Mouse (Mus musculus) forebrain, embryonic 10.5 days (tissue): Measurements from ENCODE around the gene Ubr3. TPM values are rescaled to one million over a fixed set of nuclear protein-coding genes. Genes with fewer than 3 reads are reported as not detected.
"Not testable (repeated sequence)": the region's sequence is repeated elsewhere in the genome, so short reads cannot be mapped to it uniquely, and the experiment has no call there.

Experiments used
- DNase-seq: peaks from one replicate; pipeline ENCODE4 v3.0.0-alpha.2; 2017; ENCODE audit warnings: low spot score; ENCODE audit errors: extremely low spot score
- H3K27ac ChIP-seq: fragments of 300-500 bp; sonication (generic); 2 replicates; pipeline ENCODE4 v1.5.1; 2016; ENCODE audit warnings: mild to moderate bottlenecking
- H3K27me3 ChIP-seq: fragments of 300-500 bp; sonication (generic); 2 replicates; pipeline ENCODE4 v1.6.1; 2016; ENCODE audit warnings: mild to moderate bottlenecking; ENCODE audit not compliant: poor library complexity, severe bottlenecking
- H3K36me3 ChIP-seq: fragments of 300-500 bp; sonication (generic); replicated peaks from 2 replicates; pipeline ENCODE4 v1.6.1; 2016; ENCODE audit warnings: mild to moderate bottlenecking, moderate library complexity
- H3K4me1 ChIP-seq: fragments of 300-500 bp; sonication (generic); 2 replicates; pipeline ENCODE4 v1.6.1; 2016
- H3K4me3 ChIP-seq: fragments of 300-500 bp; sonication (generic); 2 replicates; pipeline ENCODE4 v1.5.1; 2016; ENCODE audit warnings: mild to moderate bottlenecking, moderate library complexity
- H3K9me3 ChIP-seq: fragments of 300-500 bp; sonication (generic); 2 replicates; pipeline ENCODE4 v1.6.1; 2016; ENCODE audit warnings: mild to moderate bottlenecking, moderate library complexity
- WGBS: fragments of 180-500 bp; shearing (Covaris S2); methylation state at CpG from one replicate; pipeline ENCODE4 v1.1.7; 2016; 5-methylcytosine and 5-hydroxymethylcytosine counted together
- polyA plus RNA-seq: library from polyadenylated mRNA; unstranded; fragments of >200 nt; fragmentation: Nextera tagmentation; extraction: Ambion mirVana; gene quantifications from 2 replicates; pipeline ENCODE4 v1.2.1, GENCODE M21; 2016

Gene Ubr3
- polyA plus RNA-seq, 1 experiment from 2014 or later = 11.8 TPM

- peaks cover 19% of the 10 kb centered on the region for H3K4me1 ChIP-seq
- H3K27me3 ChIP-seq = no peaks in the 10 kb centered on the region
- 73% methylated on average over 2 of the region's 2 CpGs for WGBS
- H3K9me3 ChIP-seq = no peaks in the 10 kb centered on the region
- H3K36me3 ChIP-seq = no peaks in the 10 kb centered on the region
- DNase-seq = no peak
- no peak overlapping the region for H3K27ac ChIP-seq
- H3K4me3 ChIP-seq = no peak overlapping the region
Measured at GRCm38 (mm10) chr2:69888957-69889356, 8.1 kb upstream of the Ubr3 start.

- Histone ChIP-seq H3K9me3 (no peaks in the 10 kb centered on the region), H3K4me1 (peaks cover 1% of the 10 kb centered on the region), H3K27me3 (no peaks in the 10 kb centered on the region), H3K4me3 (no peak overlapping the region), H3K27ac (no peak overlapping the region), H3K36me3 (no peaks in the 10 kb centered on the region)
- no peak for DNase-seq
- whole genome bisulfite sequencing = 73% methylated on average over 7 of the region's 7 CpGs
Measured at GRCm38 (mm10) chr2:69890843-69891242, 6.2 kb upstream of the Ubr3 start.

GRCm38 (mm10) chr2:69893145-69893544 is 3.9 kb upstream of the Ubr3 start:
- Histone ChIP-seq H3K4me1 (peaks cover 7% of the 10 kb centered on the region), H3K9me3 (no peaks in the 10 kb centered on the region), H3K27ac (no peak overlapping the region), H3K4me3 (no peak overlapping the region), H3K27me3 (no peaks in the 10 kb centered on the region), H3K36me3 (no peaks in the 10 kb centered on the region)
- WGBS = 98% methylated on average over 1 of the region's 1 CpGs
- DNase-seq = no peak

GRCm38 (mm10) chr2:69893891-69894290 is 3.2 kb upstream of the Ubr3 start:
- no peaks in the 10 kb centered on the region for H3K36me3 ChIP-seq
- H3K4me3 ChIP-seq = no peak overlapping the region
- DNase-seq = no peak
- H3K27me3 ChIP-seq = no peaks in the 10 kb centered on the region
- H3K27ac ChIP-seq = no peak overlapping the region
- 91% methylated on average over 5 of the region's 5 CpGs for WGBS
- H3K4me1 ChIP-seq = peaks cover 14% of the 10 kb centered on the region
- H3K9me3 ChIP-seq = no peaks in the 10 kb centered on the region

- Histone ChIP-seq H3K27me3 (no peaks in the 10 kb centered on the region), H3K36me3 (peaks cover 3% of the 10 kb centered on the region), H3K4me1 (peaks cover 21% of the 10 kb centered on the region), H3K9me3 (no peaks in the 10 kb centered on the region), H3K4me3 (no peak overlapping the region), H3K27ac (no peak overlapping the region)
- 57% methylated on average over 14 of the region's 14 CpGs for WGBS
- DNase-seq = no peak
Measured at GRCm38 (mm10) chr2:69895502-69896223, 1.4 kb upstream of the Ubr3 start.

- no peaks in the 10 kb centered on the region for H3K27me3 ChIP-seq
- peaks cover 21% of the 10 kb centered on the region for H3K4me1 ChIP-seq
- no peak overlapping the region for H3K4me3 ChIP-seq
- 93% methylated on average over 4 of the region's 4 CpGs for WGBS
- DNase-seq = no peak
- no peaks in the 10 kb centered on the region for H3K9me3 ChIP-seq
- no peak overlapping the region for H3K27ac ChIP-seq
- H3K36me3 ChIP-seq = peaks cover 8% of the 10 kb centered on the region
Measured at GRCm38 (mm10) chr2:69896224-69896581, 843 bp upstream of the Ubr3 start.

GRCm38 (mm10) chr2:69897618-69898575 is 851 bp downstream of the Ubr3 start:
- Histone ChIP-seq H3K4me1 (peaks cover 21% of the 10 kb centered on the region), H3K36me3 (peaks cover 21% of the 10 kb centered on the region), H3K27ac (peak overlapping the region; percentile 98), H3K27me3 (no peaks in the 10 kb centered on the region), H3K4me3 (peak overlapping the region; percentile 97), H3K9me3 (no peaks in the 10 kb centered on the region)
- WGBS = under 1% methylated on average over 55 of the region's 55 CpGs
- DNase-seq = peak; percentile 60

GRCm38 (mm10) chr2:69903541-69903940 is 6.5 kb downstream of the Ubr3 start:
- Histone ChIP-seq H3K27ac (no peak overlapping the region), H3K4me1 (peaks cover 11% of the 10 kb centered on the region), H3K27me3 (no peaks in the 10 kb centered on the region), H3K9me3 (0 out of 2 replicates have a peak, but pooled peaks cover 4% of the 10 kb centered on the region), H3K36me3 (peaks cover 32% of the 10 kb centered on the region), H3K4me3 (no peak overlapping the region)
- no peak for DNase-seq
- 89% methylated on average over 3 of the region's 3 CpGs for WGBS

- not testable (repeated sequence) for H3K27me3 ChIP-seq, H3K4me1 ChIP-seq, H3K9me3 ChIP-seq, H3K27ac ChIP-seq, H3K4me3 ChIP-seq, DNase-seq
- peaks cover 23% of the 10 kb centered on the region for H3K36me3 ChIP-seq
- 88% methylated on average over 4 of the region's 4 CpGs for WGBS
Measured at GRCm38 (mm10) chr2:69907394-69907793, 10.3 kb downstream of the Ubr3 start.

GRCm38 (mm10) chr2:69912801-69913200 is 15.8 kb downstream of the Ubr3 start:
- no peaks in the 10 kb centered on the region for H3K27me3 ChIP-seq
- H3K4me1 ChIP-seq = 0 out of 2 replicates have a peak, but pooled peaks cover 4% of the 10 kb centered on the region
- WGBS = 52% methylated on average over 2 of the region's 2 CpGs

GRCm38 (mm10) chr2:69917301-69917700 is 20.3 kb downstream of the Ubr3 start:
- Histone ChIP-seq H3K4me1 (0 out of 2 replicates have a peak, but pooled peaks cover 4% of the 10 kb centered on the region), H3K4me3 (no peak overlapping the region), H3K36me3 (peaks cover 60% of the 10 kb centered on the region), H3K9me3 (no peaks in the 10 kb centered on the region), H3K27me3 (no peaks in the 10 kb centered on the region), H3K27ac (no peak overlapping the region)
- whole genome bisulfite sequencing = 93% methylated on average over 3 of the region's 3 CpGs
- DNase-seq = no peak

More at GRCm38 (mm10) chr2:69912801-69913200, 15.8 kb downstream of the Ubr3 start:
- peaks cover 37% of the 10 kb centered on the region for H3K36me3 ChIP-seq
- no peak overlapping the region for H3K27ac ChIP-seq
- 0 out of 2 replicates have a peak, but pooled peaks cover 3% of the 10 kb centered on the region for H3K9me3 ChIP-seq
- no peak overlapping the region for H3K4me3 ChIP-seq
- no peak for DNase-seq

GRCm38 (mm10) chr2:69924943-69925342 is 27.9 kb downstream of the Ubr3 start:
- DNase-seq = no peak
- Histone ChIP-seq H3K27ac (no peak overlapping the region), H3K36me3 (peaks cover 71% of the 10 kb centered on the region), H3K27me3 (no peaks in the 10 kb centered on the region), H3K4me3 (no peak overlapping the region), H3K9me3 (no peaks in the 10 kb centered on the region), H3K4me1 (no peaks in the 10 kb centered on the region)
- 91% methylated on average over 3 of the region's 3 CpGs for WGBS

- no peak for DNase-seq
- Histone ChIP-seq H3K27me3 (no peaks in the 10 kb centered on the region), H3K4me1 (no peaks in the 10 kb centered on the region), H3K27ac (no peak overlapping the region), H3K4me3 (no peak overlapping the region), H3K9me3 (no peaks in the 10 kb centered on the region), H3K36me3 (peaks cover 66% of the 10 kb centered on the region)
- 96% methylated on average over 5 of the region's 5 CpGs for WGBS
Measured at GRCm38 (mm10) chr2:69936331-69936730, 39.3 kb downstream of the Ubr3 start.
